Mouse (Mus musculus): ENCODE data around the gene Sf3b5.

Gene Sf3b5

GRCm38 (mm10) chr10:13005043-13005442, at the start of gene Sf3b5:
Gene Sf3b5 (plus strand): TSS chr10:13005343.
- DNase-seq (ENCODE audit: low spot score in 2 of 2): no peak

GRCm38 (mm10) chr10:12955831-12956230, 49.3 kb upstream of the Sf3b5 start:
- DNase-seq (ENCODE audit: low spot score in 2 of 2): no peak

GRCm38 (mm10) chr10:12957271-12957670, 47.9 kb upstream of the Sf3b5 start:
- no peak for DNase-seq (ENCODE audit: low spot score in 2 of 2)

GRCm38 (mm10) chr10:12961546-12961945, 43.6 kb upstream of the Sf3b5 start:
- no peak for DNase-seq (ENCODE audit: low spot score in 2 of 2)

GRCm38 (mm10) chr10:12962238-12962637, 42.9 kb upstream of the Sf3b5 start:
- no peak for DNase-seq (ENCODE audit: low spot score in 2 of 2)

DNA sequence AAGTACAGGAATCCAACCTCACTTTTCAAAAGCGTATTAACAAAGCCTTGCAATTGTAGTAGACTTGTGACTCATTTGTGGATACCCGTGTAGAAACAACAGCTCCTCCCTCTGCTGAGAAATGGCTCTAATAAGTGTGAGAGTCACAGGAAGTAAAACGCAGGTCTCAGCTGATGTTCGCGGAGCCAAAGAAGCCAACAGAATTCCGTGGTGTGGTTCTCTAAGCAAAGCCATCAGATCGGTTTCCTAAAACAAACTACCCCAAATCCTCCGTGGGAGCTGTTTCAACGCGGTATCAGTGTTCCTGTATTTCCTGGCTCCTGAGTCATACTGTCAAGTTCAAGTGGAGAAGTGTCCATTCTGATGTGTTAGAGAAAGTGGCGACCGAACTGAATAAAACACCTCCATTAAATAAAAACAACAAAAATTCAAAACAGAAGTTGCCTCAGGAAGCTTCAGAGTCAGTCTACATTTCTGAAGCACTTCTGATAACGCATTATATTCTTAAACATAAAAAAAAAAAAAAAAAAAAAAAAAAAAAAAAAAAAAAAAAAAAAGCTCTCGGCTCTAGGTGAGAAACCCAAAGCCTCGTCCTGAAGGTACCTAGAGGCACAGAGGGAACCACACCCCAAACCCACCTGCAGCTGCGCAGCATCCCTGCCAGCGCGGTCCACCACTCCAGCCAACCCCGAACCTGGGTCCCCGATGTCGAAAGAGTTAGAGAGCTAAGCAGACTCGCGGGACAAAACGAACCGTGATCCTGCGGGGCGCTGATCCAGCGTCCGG, 41.6 kb upstream of the Sf3b5 start:
- no peak for DNase-seq (ENCODE audit: low spot score in 2 of 2)

DNA sequence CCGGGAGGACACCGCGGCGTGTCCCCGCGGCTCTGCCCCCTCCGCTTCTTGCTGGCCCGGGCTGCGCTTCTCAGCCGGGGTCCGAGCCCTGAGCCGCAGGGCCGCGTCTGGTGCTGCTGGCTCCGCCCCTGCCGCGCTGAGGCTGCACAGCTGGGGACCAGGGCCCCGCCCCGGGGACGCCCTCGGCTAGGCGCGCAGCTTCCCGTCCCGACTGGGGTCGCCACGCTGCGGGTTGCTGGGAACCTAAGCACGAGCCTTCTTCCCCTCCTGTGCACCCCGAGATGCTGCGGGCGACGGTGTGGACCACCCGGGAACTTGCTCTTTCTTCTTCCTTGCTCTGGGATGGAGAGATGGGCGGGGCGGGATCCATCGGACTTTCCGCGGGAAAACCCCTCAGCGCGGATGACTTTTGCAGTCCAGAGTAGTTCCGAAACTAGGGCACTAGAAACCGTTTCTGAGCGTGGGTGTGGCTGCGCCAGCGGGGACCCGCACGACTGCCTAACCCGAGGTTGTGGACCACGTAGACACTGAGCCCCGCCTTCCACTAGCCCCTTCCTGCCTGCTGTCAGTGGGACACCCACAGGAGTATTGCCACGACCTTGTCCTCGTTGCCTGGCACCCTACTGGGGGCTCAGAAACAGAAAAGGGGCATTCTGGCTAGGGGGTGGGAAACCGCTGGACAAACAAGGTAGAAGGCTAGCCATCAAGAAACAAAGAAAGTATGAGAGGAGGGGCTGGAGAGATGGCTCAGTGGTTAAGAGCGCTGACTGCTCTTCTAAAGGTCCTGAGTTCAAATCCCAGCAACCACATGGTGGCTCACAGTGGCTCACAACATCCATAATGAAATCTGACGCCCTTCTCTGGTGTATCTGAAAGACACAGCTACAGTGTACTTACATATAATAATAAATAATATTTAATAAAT, 40.7 kb upstream of the Sf3b5 start, which contains the start of gene Stx11:
TSS of gene Stx11 (minus strand) at position 148 of the 925 bp plus-strand sequence.
- peak; percentile 64 to 73 for DNase-seq (ENCODE audit: low spot score in 2 of 2)

DNA sequence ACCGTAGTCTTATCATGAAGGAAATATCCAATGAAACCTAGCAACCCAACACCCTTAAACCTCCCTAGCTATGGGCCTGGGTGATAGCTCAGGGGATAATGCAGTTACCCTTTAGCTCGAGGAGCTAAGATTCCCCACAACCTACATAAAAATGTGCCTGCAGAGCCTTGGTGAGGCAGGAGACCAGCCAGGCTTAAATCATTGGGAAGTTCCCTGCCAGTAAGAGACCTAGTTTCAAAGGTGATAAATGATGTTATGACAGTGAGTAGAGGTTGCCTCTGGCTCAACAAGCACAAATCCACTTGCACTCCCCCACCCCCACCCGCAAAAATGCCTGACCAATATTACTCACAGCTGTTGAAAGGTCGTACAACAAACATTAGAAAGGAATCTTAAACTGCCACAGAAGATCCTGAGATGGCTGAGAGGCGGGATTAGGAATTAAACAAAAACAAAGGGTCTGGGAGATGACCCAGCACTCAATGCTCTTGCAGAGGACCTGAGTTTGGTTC, 39.4 kb upstream of the Sf3b5 start:
- DNase-seq (ENCODE audit: low spot score in 2 of 2): no peak

DNA sequence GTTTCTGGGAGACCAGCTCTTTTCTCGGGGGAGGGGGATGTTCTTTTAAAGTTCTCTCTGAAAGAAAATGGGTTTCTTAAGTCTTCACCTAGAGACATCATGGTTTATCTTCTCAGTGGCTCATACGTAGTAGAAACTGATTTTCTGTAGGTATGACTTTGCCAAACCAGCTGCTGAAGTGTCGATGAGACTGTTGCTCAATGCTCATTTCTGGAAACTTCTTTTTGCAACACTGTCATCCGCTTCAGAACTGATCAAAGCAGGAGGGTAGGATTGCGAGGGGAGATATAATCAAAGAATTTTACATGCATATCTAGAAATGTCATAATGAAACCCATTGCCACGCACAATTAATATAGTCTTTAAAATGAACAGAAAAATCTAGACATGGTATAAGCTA, 30.6 kb upstream of the Sf3b5 start:
- DNase-seq (ENCODE audit: low spot score in 2 of 2): no peak

- DNase-seq (ENCODE audit: low spot score in 2 of 2): no peak
These were observed 29.7 kb upstream of the Sf3b5 start for GRCm38 (mm10) chr10:12975461-12975860.

- no peak for DNase-seq (ENCODE audit: low spot score in 2 of 2)
These were observed 29.2 kb upstream of the Sf3b5 start for GRCm38 (mm10) chr10:12975957-12976356.

- DNase-seq (ENCODE audit: low spot score in 2 of 2): no peak
These were observed 28.6 kb upstream of the Sf3b5 start for GRCm38 (mm10) chr10:12976552-12976951.

DNA sequence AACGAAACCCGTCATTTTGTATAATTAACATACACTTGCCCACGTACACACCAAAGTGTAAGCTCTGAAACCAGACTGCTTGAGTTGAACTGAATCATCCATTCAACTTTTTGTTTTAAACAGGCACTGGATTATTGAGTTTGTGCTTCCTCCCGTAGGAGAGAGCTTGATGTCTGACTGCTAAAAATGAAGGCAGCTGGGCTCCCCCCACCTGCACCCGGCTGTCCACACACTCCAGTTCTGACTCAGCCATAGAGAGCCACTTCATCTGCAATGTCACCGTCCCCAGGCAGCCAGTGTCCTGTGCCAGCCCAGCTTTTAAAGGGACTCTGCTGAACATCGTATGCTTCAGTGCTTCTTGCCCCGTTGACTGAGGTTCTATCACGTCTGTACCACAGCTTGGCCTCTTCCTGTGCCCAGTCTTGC, 27.3 kb upstream of the Sf3b5 start:
- no peak for DNase-seq (ENCODE audit: low spot score in 2 of 2)

DNA sequence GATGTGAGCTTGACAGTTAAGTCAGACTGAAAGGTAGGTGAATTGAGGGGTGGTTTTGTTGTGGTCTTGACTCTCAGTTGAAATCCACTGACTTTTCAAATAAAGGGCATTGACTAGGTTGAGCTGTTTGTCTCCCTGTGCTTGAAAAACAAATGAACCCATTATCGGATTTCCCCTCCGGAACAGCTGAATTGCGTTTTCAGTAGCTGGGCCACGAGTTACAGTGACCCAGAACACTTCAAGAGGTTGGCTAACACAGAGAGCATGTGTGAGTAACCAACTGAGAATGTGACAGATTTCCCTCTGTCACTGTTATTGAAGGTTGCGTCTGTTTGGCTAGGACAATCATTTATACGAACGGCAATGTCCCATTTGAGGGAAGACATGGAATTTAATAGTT, 24.1 kb upstream of the Sf3b5 start:
- no peak for DNase-seq (ENCODE audit: low spot score in 2 of 2)

GRCm38 (mm10) chr10:12983516-12983915, 21.6 kb upstream of the Sf3b5 start:
- no peak for DNase-seq (ENCODE audit: low spot score in 2 of 2)

DNA sequence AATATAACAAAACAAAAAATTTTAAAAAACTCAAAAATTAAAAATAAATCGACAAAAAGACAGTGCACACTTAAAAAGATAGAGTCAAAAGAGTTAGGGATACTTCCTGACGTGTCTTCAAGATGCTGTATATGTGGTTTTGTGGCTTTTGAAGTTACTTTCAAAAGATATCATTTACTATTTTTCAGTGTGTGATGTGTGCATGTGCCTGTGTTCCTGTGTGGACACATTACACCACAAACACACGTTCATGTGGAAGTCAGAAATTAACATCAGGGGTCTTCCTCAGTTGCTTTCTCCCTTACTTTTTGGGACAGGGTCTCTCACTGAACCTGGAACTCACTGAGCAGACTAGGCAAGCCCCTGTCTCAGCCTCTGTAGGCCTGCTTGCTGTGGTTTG, 20.1 kb upstream of the Sf3b5 start:
- no peak for DNase-seq (ENCODE audit: low spot score in 2 of 2)

- no peak for DNase-seq (ENCODE audit: low spot score in 2 of 2)
These were observed 18.7 kb upstream of the Sf3b5 start for GRCm38 (mm10) chr10:12986485-12986884.

DNA sequence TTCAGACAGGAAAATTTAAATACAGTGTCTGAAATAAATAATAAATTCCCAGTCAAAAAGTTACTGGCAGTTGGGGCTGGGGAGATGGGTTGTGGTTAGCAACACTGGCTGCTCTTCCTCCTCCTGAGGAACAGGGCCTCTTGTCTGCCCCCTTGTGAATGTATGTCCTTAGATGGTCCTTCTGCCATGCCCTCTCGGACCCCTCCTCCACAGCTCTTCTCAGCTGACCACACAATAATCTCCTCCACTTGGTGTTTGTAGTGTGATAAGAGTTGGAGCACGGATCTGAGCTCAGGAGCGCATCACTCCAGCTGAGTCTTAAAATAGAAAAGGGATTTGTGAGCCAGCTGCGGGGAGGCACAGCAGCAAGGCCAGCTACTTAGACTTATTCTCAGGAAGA, 18.2 kb upstream of the Sf3b5 start:
- no peak for DNase-seq (ENCODE audit: low spot score in 2 of 2)

- no peak for DNase-seq (ENCODE audit: low spot score in 2 of 2)
These were observed 13.2 kb upstream of the Sf3b5 start for GRCm38 (mm10) chr10:12991953-12992352.

- DNase-seq (ENCODE audit: low spot score in 2 of 2): no peak
These were observed 11.6 kb upstream of the Sf3b5 start for GRCm38 (mm10) chr10:12993411-12994039.

DNA sequence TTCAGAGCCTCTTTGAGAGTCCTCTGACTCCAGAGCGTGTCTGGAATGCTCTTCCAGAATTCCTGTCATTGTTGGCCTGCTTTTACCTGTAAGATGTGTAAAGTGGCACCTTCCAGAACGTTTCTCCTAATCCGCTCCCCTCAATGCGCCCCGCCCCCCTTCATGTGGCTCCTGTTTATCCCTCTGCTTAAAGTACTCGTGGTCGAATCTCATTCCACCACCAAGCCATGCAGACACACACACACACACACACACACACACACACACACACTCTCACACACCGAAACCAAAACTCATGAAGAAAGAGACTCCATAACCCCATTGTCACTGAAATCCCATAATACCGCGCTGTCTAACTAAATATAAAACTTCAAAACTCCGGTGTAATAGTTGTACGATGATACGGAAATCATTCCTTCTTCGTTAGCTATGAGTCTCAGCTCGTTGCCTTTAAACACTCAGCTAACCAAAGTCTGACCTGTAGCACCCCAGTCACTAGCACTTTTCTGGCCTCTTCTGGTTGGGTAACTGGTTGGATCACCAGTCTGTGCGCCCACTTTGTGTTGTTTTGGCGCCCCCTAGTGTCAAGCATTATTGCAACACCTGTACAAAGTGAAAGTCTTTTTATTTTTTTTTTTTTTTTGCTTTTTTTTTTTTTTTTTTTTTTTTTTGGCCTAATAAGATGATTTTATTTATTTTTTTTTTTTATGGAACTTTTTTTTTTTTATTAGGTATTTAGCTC, 8.2 kb upstream of the Sf3b5 start:
- DNase-seq (ENCODE audit: low spot score in 2 of 2): peak; percentile 65 to 82
